Mouse (Mus musculus) forebrain, embryonic 15.5 days (tissue): Measurements from ENCODE around the gene Ddr2. TPM values are rescaled to one million over a fixed set of nuclear protein-coding genes. Genes with fewer than 3 reads are reported as not detected.
A peak's percentile ranks its signal among the peaks of the same experiment; 100 is the strongest.

Experiments
- ATAC-seq: fragments of 200-750 bp; cut with Nextera tagmentation; replicated peaks from 2 replicates; pipeline ENCODE4 v1.8.0; 2017; ENCODE audit warnings: mild to moderate bottlenecking, moderate TSS enrichment, moderate library complexity
- H3K27ac ChIP-seq: fragments of 300-500 bp; sonication (generic); replicated peaks from 2 replicates; pipeline ENCODE4 v1.5.1; 2015; ENCODE audit warnings: mild to moderate bottlenecking, inconsistent platforms
- H3K27me3 ChIP-seq: fragments of 300-500 bp; sonication (generic); 2 replicates; pipeline ENCODE4 v1.6.1; 2015; ENCODE audit warnings: inconsistent platforms
- H3K36me3 ChIP-seq: fragments of 300-500 bp; sonication (generic); 2 replicates; pipeline ENCODE4 v1.6.1; 2015; ENCODE audit warnings: mild to moderate bottlenecking, inconsistent platforms
- H3K4me1 ChIP-seq: fragments of 300-500 bp; sonication (generic); 2 replicates; pipeline ENCODE4 v1.6.1; 2015; ENCODE audit warnings: inconsistent platforms
- H3K4me2 ChIP-seq: fragments of 300-500 bp; sonication (generic); replicated peaks from 2 replicates; pipeline ENCODE4 v1.6.1; 2015; ENCODE audit warnings: mild to moderate bottlenecking, inconsistent platforms
- H3K4me3 ChIP-seq: fragments of 300-500 bp; sonication (generic); 2 replicates; pipeline ENCODE4 v1.5.1; 2015; ENCODE audit warnings: mild to moderate bottlenecking, inconsistent platforms
- H3K9ac ChIP-seq: fragments of 300-500 bp; sonication (generic); replicated peaks from 2 replicates; pipeline ENCODE4 v1.6.1; 2015; ENCODE audit warnings: mild to moderate bottlenecking, inconsistent platforms
- H3K9me3 ChIP-seq: fragments of 300-500 bp; sonication (generic); 2 replicates; pipeline ENCODE4 v1.6.1; 2016; ENCODE audit warnings: inconsistent platforms
- WGBS: fragments of 180-500 bp; shearing (Covaris S2); methylation state at CpG from one replicate; pipeline ENCODE4 v1.1.7; 2015; ENCODE audit warnings: mixed read lengths; 5-methylcytosine and 5-hydroxymethylcytosine counted together
- polyA plus RNA-seq: library from polyadenylated mRNA; unstranded; fragments of >200 nt; fragmentation: Nextera tagmentation; extraction: Ambion mirVana; gene quantifications from 2 replicates; pipeline ENCODE4 v1.2.1, GENCODE M21; 2015

The Ddr2 gene
- polyA plus RNA-seq, 1 experiment from 2014 or later: 8.1 TPM

DNA sequence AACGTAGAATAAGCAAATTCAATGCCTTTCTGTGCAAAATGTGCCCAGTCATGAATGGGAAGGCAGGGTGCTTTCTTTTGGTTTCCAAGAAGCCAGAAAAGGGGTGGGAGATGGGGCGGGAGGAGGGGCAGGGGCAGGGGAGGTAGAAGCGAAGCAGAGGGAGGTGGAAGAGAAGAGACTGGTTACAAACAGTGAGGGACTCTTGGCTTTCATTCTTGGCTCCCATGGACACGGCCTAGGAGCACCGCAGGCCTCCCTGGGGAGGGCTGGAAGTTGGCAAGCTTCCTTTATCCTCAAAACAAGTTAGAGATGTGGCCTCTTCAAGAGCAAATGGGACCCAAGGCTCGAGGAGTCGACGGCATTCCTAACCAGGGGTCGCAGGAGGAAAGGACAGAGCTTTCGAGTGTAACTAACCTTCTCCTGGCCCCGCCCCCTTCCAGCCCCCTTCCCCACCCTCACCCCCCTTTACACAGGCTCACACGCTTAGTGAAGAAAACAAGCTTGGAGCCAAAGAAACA lies 182.0 kb downstream of the Ddr2 start, which contains the start of gene Ccdc190:
Gene Ccdc190, plus strand, starts transcription at position 195 of the 518 bp plus-strand sequence.
- H3K4me3 ChIP-seq: no peak within 1 kb of the TSS
- H3K27me3 ChIP-seq: no peaks in the 10 kb centered on the region

DNA sequence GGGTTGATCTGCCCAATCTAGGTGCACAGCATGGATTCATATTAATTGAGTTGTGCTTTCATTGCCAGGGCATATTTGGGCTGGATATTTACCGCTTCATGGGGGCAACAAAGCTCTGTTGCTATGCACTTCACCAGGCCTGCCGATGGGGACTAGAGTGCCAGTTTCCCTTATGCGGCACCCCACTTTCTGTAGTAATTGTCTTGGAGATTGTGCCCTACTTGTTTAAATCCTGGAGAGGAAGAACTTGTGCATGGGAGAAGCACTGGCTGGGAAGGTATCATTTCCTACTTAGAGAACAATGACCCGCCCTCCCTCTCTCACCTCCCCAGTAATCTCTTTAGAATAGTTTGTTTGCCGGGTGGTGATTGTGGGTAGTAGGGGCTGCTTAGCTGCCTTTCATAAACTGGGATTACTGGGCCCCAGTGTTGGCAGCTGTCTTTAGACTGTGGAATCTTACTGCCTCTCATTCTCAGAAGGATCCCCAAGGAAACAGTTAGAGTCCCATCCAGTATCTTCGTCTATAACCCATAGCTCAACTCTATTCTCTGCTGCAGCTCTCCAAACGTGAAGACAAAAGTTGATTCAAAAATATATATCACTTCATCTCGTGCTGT lies 182.7 kb downstream of the Ddr2 start:
- 0 out of 2 replicates have a peak, but pooled peaks have one; percentile 20 for ATAC-seq
- 19% methylated on average over 8 of the region's 8 CpGs for WGBS

More for the DNA sequence above, 182.0 kb downstream of the Ddr2 start, which contains the start of gene Ccdc190:
- no peaks in the 10 kb centered on the region for H3K9me3 ChIP-seq
- H3K27ac ChIP-seq: peak within 1 kb of the TSS; percentile 29
- H3K4me1 ChIP-seq: peaks cover 13% of the 10 kb centered on the region
- no peak within 1 kb of the TSS for H3K9ac ChIP-seq
- no peaks in the 10 kb centered on the region for H3K36me3 ChIP-seq
- peak within 1 kb of the TSS; percentile 29; the same call in 1 of the 2 replicates for H3K4me2 ChIP-seq
- peak; percentile 69 for ATAC-seq
- 4% methylated on average over 12 of the region's 12 CpGs for WGBS

DNA sequence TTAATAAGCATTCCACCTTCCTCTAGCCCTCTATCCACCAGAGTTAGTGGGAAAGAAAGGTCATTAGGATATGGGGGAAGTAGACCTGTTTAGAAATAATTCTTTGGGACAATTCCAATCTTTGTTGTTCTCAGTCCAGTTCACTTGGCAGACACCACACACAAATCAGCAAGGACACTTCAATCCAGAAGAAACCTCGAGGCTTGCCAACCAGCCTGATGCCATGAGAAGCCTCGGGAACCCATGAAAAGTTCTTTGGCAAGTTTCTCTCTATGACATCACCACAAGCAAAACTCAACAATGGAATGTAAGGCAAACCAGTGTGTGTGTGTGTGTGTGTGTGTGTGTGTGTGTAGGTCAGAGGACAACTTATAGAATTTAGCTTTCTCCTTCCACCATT lies 186.0 kb downstream of the Ddr2 start:
- Histone ChIP-seq H3K4me2 (no peak overlapping the region), H3K9me3 (no peaks in the 10 kb centered on the region), H3K27ac (no peak overlapping the region), H3K9ac (no peak overlapping the region), H3K4me1 (peaks cover 8% of the 10 kb centered on the region), H3K4me3 (no peak overlapping the region), H3K36me3 (no peaks in the 10 kb centered on the region), H3K27me3 (no peaks in the 10 kb centered on the region)
- 52% methylated on average over 2 of the region's 2 CpGs for WGBS
- ATAC-seq: no peak

More for the DNA sequence above, 182.7 kb downstream of the Ddr2 start:
- Histone ChIP-seq H3K27me3 (no peaks in the 10 kb centered on the region), H3K36me3 (no peaks in the 10 kb centered on the region), H3K9ac (no peak overlapping the region), H3K4me3 (no peak overlapping the region), H3K4me1 (peaks cover 13% of the 10 kb centered on the region), H3K27ac (peak overlapping the region; percentile 29), H3K9me3 (no peaks in the 10 kb centered on the region), H3K4me2 (peak overlapping the region; percentile 29; the same call in 1 of the 2 replicates)

Other genes with a start within 250 kb of the Ddr2 start
- 1.1 and 1.9 TPM in 2 replicates for gene Ccdc190, start 182.1 kb downstream of the Ddr2 start, polyA plus RNA-seq
- 15.2 and 17.6 TPM in 2 replicates for gene Hsd17b7, start 141.5 kb downstream of the Ddr2 start, polyA plus RNA-seq
- 55.2 and 58.7 TPM in 2 replicates for gene Uap1, start 64.2 kb upstream of the Ddr2 start, polyA plus RNA-seq
- gene Uhmk1, start 104.6 kb upstream of the Ddr2 start, polyA plus RNA-seq: 7.1 and 7.5 TPM in 2 replicates
- gene Sh2d1b2, start 122.0 kb upstream of the Ddr2 start, polyA plus RNA-seq: not detected in 2 replicates
- gene Sh2d1b1, start 166.6 kb upstream of the Ddr2 start, polyA plus RNA-seq: 0.09 TPM in 1 of 2 replicates, not detected in the other
- 3.5 and 3.8 TPM in 2 replicates for gene Gm7694, start 195.6 kb upstream of the Ddr2 start, polyA plus RNA-seq
- 1.2 and 2.6 TPM in 2 replicates for gene Spata46, start 198.0 kb upstream of the Ddr2 start, polyA plus RNA-seq